Mouse (Mus musculus) gastrocnemius, postnatal 4 days (tissue): ENCODE data around the gene Igf2bp1. TPM values are rescaled to one million over a fixed set of nuclear protein-coding genes. Genes with fewer than 3 reads are reported as not detected.

Experiments
- microRNA-seq: library from miRNA; unstranded; fragments of <30 nt; microRNA quantifications from one replicate; pipeline ENCODE4 v1.2.0, GENCODE M21; 2021
- total RNA-seq, 2 experiments: library from RNA; stranded (reverse); gene quantifications; 2 replicates each; pipeline ENCODE4 v1.2.3; 2021

Igf2bp1 gene
- total RNA-seq, 2 experiments from 2014 or later: 6.9 to 7.0 TPM

Small RNAs within 50 kb of the gene (microRNA-seq; reads per million reads assigned to microRNA genes)
- not detected for gene Mir3063

Other genes with a start within 250 kb of the Igf2bp1 start
- gene Phospho1, start 181.4 kb downstream of the Igf2bp1 start, total RNA-seq: 10 to 100 TPM; 82.5 to 91.1 TPM
- 10 to 100 TPM; 12.0 to 12.9 TPM for gene Gngt2, start 168.7 kb downstream of the Igf2bp1 start, total RNA-seq
- gene Abi3, start 163.5 kb downstream of the Igf2bp1 start, total RNA-seq: 1 to 10 TPM; 7.6 to 8.5 TPM
- gene B4galnt2, start 91.0 kb downstream of the Igf2bp1 start, total RNA-seq: not detected
- gene Gip, start 18.6 kb upstream of the Igf2bp1 start, total RNA-seq: not detected
- gene Snf8, start 28.9 kb upstream of the Igf2bp1 start, total RNA-seq: 10 to 100 TPM; 38.6 to 41.5 TPM
- 10 to 100 TPM; 41.2 to 42.3 TPM for gene Ube2z, start 59.4 kb upstream of the Igf2bp1 start, total RNA-seq
- gene Atp5g1, start 69.7 kb upstream of the Igf2bp1 start, total RNA-seq: 100 to 1,000 TPM; 830 to 870 TPM
- gene Calcoco2, start 106.0 kb upstream of the Igf2bp1 start, total RNA-seq: not detected
- not detected for gene Ttll6, start 127.8 kb upstream of the Igf2bp1 start, total RNA-seq
- gene Hoxb13, start 188.4 kb upstream of the Igf2bp1 start, total RNA-seq: not detected